Mouse (Mus musculus) ES-E14 (cell line): ENCODE measurements around the gene Psmc2. TPM values are rescaled to one million over a fixed set of nuclear protein-coding genes. Genes with fewer than 3 reads are reported as not detected.

Source experiments
- DNase-seq: peaks from one replicate; pipeline ENCODE4 v3.0.0-alpha.2; 2013; ENCODE audit warnings: low read depth, low spot score
- H3K27ac ChIP-seq: 2 replicates; pipeline ENCODE4 v1.5.1; 2012; ENCODE audit warnings: low read depth, mild to moderate bottlenecking, low read length, moderate library complexity, mixed read lengths; ENCODE audit not compliant: poor library complexity, insufficient read depth, severe bottlenecking
- H3K36me3 ChIP-seq: 2 replicates; pipeline ENCODE4 v1.6.1; 2012; ENCODE audit warnings: mild to moderate bottlenecking, low read length, moderate library complexity, mixed read lengths; ENCODE audit not compliant: control insufficient read depth, poor library complexity, insufficient read depth, severe bottlenecking
- H3K4me1 ChIP-seq, 2 experiments: fragments of 150-350 bp in 1 of 2; sonication (generic) in 1 of 2; 2 replicates each; pipeline ENCODE4 v1.6.1; 2012; ENCODE audit warnings: low read length in 2 of 2, mild to moderate bottlenecking in 1 of 2, mixed read lengths in 1 of 2; ENCODE audit not compliant: control insufficient read depth in 2 of 2, insufficient read depth in 2 of 2, poor library complexity in 1 of 2
- H3K4me3 ChIP-seq, 2 experiments: fragments of 150-350 bp in 1 of 2; sonication (generic) in 1 of 2; 2 replicates each; pipeline ENCODE4 v1.5.1; 2012; ENCODE audit warnings: low read length in 2 of 2, low read depth in 1 of 2, mild to moderate bottlenecking in 1 of 2, mixed read lengths in 1 of 2; ENCODE audit not compliant: insufficient read depth in 1 of 2, poor library complexity in 1 of 2, severe bottlenecking in 1 of 2
- H3K9ac ChIP-seq: 2 replicates; pipeline ENCODE4 v1.6.1; 2012; ENCODE audit warnings: low read depth, mild to moderate bottlenecking, low read length, mixed read lengths; ENCODE audit not compliant: poor library complexity, insufficient read depth, severe bottlenecking
- H3K9me3 ChIP-seq: fragments of 150-350 bp; sonication (generic); 2 replicates; pipeline ENCODE4 v1.6.1; 2012; ENCODE audit warnings: low read depth, mild to moderate bottlenecking, low read length; ENCODE audit not compliant: control insufficient read depth, insufficient read depth
- CHD2 ChIP-seq: IDR thresholded peaks from 2 replicates; pipeline ENCODE4 v1.6.1; 2014; ENCODE audit warnings: mild to moderate bottlenecking, low read depth, low read length, inconsistent platforms
- HCFC1 ChIP-seq: IDR thresholded peaks from 2 replicates; pipeline ENCODE4 v1.6.1; 2012; ENCODE audit warnings: low read length, inconsistent platforms, borderline replicate concordance; ENCODE audit not compliant: insufficient read depth
- MAFK ChIP-seq: IDR thresholded peaks from 2 replicates; pipeline ENCODE4 v1.6.1; 2014; ENCODE audit warnings: mild to moderate bottlenecking, low read depth, low read length, inconsistent platforms; ENCODE audit not compliant: insufficient read depth
- ZC3H11A ChIP-seq: IDR thresholded peaks from 2 replicates; pipeline ENCODE4 v1.6.1; 2012; ENCODE audit warnings: low read depth, mild to moderate bottlenecking, inconsistent platforms, low read length, borderline replicate concordance
- ZNF384 ChIP-seq: IDR thresholded peaks from 2 replicates; pipeline ENCODE4 v1.6.1; 2012; ENCODE audit warnings: low read depth, low read length, inconsistent platforms
- in situ Hi-C, 2 experiments: fragments of 600-800 bp; cut with MboI; formaldehyde crosslinking; loops; one replicate each; pipeline ENCODE4 v1.15.1; 2025; ENCODE audit warnings: low sequenced_read_pairs in 2 of 2, inconsistent platforms in 1 of 2; ENCODE audit not compliant: unreplicated experiment in 2 of 2
- total RNA-seq: library from RNA; depleted of rRNA; stranded (reverse); fragments of 300-350 nt; gene quantifications from 2 replicates; pipeline ENCODE4 v1.2.3, GENCODE M21; 2012

Psmc2 gene
- total RNA-seq, 1 experiment = 134 TPM

GRCm38 (mm10) chr5:21789061-21789460 is 4.0 kb downstream of the Psmc2 start:
- H3K9ac ChIP-seq = no peak overlapping the region

GRCm38 (mm10) chr5:21792166-21792565 is 7.1 kb downstream of the Psmc2 start:
- peak; percentile 57 for DNase-seq
- H3K4me1 ChIP-seq = no peaks in the 10 kb centered on the region; a peak in 3 of 4 replicates
- no peak overlapping the region for H3K4me3 ChIP-seq
- no peak for TF ChIP-seq ZC3H11A
- no peak for TF ChIP-seq ZNF384
- no peak for TF ChIP-seq MAFK
- no peak for TF ChIP-seq CHD2
- H3K9me3 ChIP-seq = no peaks in the 10 kb centered on the region
- H3K9ac ChIP-seq = 0 out of 2 replicates have a peak overlapping the region, but pooled peaks have one; percentile 6
- in situ Hi-C loops = no loop called here
- H3K27ac ChIP-seq = peak overlapping the region; percentile 45; the same call in 1 of the 2 replicates
- peaks cover 11% of the 10 kb centered on the region for H3K36me3 ChIP-seq

More at GRCm38 (mm10) chr5:21789061-21789460, 4.0 kb downstream of the Psmc2 start:
- no peak for TF ChIP-seq HCFC1
- no peak for TF ChIP-seq CHD2
- no peak for TF ChIP-seq ZC3H11A
- TF ChIP-seq ZNF384 = no peak
- TF ChIP-seq MAFK = no peak
- no peak for DNase-seq
- no peaks in the 10 kb centered on the region for H3K9me3 ChIP-seq
- H3K4me3 ChIP-seq = no peak overlapping the region
- peaks cover 0 to 2% of the 10 kb centered on the region in 2 experiments; a peak in 3 of 4 replicates for H3K4me1 ChIP-seq
- H3K27ac ChIP-seq = no peak overlapping the region
- H3K36me3 ChIP-seq = no peaks in the 10 kb centered on the region; the same call in 1 of the 2 replicates
- in situ Hi-C loops = no loop called here

- no peak for DNase-seq
- Histone ChIP-seq H3K9me3 (no peaks in the 10 kb centered on the region), H3K4me3 (no peak overlapping the region), H3K36me3 (peaks cover 31% of the 10 kb centered on the region), H3K9ac (no peak overlapping the region), H3K27ac (no peak overlapping the region), H3K4me1 (no peaks in the 10 kb centered on the region; a peak in 1 of 4 replicates)
- TF ChIP-seq MAFK (no peak), ZC3H11A (no peak), CHD2 (no peak), ZNF384 (no peak), HCFC1 (no peak)
- in situ Hi-C loops = no loop called here
Observed at GRCm38 (mm10) chr5:21802907-21803306, 17.8 kb downstream of the Psmc2 start.

- no peaks in the 10 kb centered on the region for H3K9me3 ChIP-seq
- H3K36me3 ChIP-seq = peaks cover 28% of the 10 kb centered on the region
- DNase-seq = no peak
- no peaks in the 10 kb centered on the region; a peak in 1 of 4 replicates for H3K4me1 ChIP-seq
- TF ChIP-seq CHD2 = no peak
- no peak for TF ChIP-seq HCFC1
- no peak for TF ChIP-seq MAFK
- no peak for TF ChIP-seq ZNF384
- no peak for TF ChIP-seq ZC3H11A
- H3K27ac ChIP-seq = no peak overlapping the region
- H3K9ac ChIP-seq = no peak overlapping the region
- H3K4me3 ChIP-seq = no peak overlapping the region
- in situ Hi-C loops = no loop called here
Observed at GRCm38 (mm10) chr5:21803691-21804188, 18.7 kb downstream of the Psmc2 start.

GRCm38 (mm10) chr5:21804837-21805236 is 19.8 kb downstream of the Psmc2 start:
- no peaks in the 10 kb centered on the region for H3K9me3 ChIP-seq
- no peak overlapping the region for H3K9ac ChIP-seq
- peaks cover 22% of the 10 kb centered on the region for H3K36me3 ChIP-seq
- in situ Hi-C loops = no loop called here
- no peak overlapping the region for H3K27ac ChIP-seq
- H3K4me3 ChIP-seq = no peak overlapping the region
- TF ChIP-seq HCFC1 (no peak), ZC3H11A (no peak), MAFK (no peak), CHD2 (no peak), ZNF384 (no peak)
- H3K4me1 ChIP-seq = no peaks in the 10 kb centered on the region; a peak in 1 of 4 replicates
- DNase-seq = no peak
